Mouse (Mus musculus) MEL (cell line): Measurements from ENCODE around the gene Fdxr. TPM values are rescaled to one million over a fixed set of nuclear protein-coding genes. Genes with fewer than 3 reads are reported as not detected.

Experiments used
- DNase-seq: peaks from one replicate; pipeline ENCODE4 v3.0.0; 2011; ENCODE audit warnings: low read depth, low spot score
- H3K27ac ChIP-seq: 2 replicates; pipeline ENCODE4 v1.5.1; 2012; ENCODE audit warnings: low read depth, mild to moderate bottlenecking, control low read depth, low read length, moderate library complexity; ENCODE audit not compliant: control insufficient read depth
- H3K27me3 ChIP-seq, 2 experiments: fragments of 150-350 bp in 1 of 2; sonication (generic) in 1 of 2; 2 replicates each; pipeline ENCODE4 v1.6.1; 2012; ENCODE audit warnings: low read length in 2 of 2, mild to moderate bottlenecking in 2 of 2, improper control_type of control experiment in 1 of 2, moderate library complexity in 1 of 2; ENCODE audit not compliant: insufficient read depth in 2 of 2, control insufficient read depth in 1 of 2
- H3K36me3 ChIP-seq, 2 experiments: 2 replicates each; pipeline ENCODE4 v1.6.1; 2012 to 2014; ENCODE audit warnings: low read length in 2 of 2, improper control_type of control experiment in 1 of 2, inconsistent platforms in 1 of 2, mild to moderate bottlenecking in 1 of 2; ENCODE audit not compliant: insufficient read depth in 2 of 2, control insufficient read depth in 1 of 2
- H3K4me1 ChIP-seq, 2 experiments: fragments of 150-350 bp in 1 of 2; sonication (generic) in 1 of 2; 2 replicates each; pipeline ENCODE4 v1.6.1; 2012; ENCODE audit warnings: low read length in 2 of 2, improper control_type of control experiment in 1 of 2, mild to moderate bottlenecking in 1 of 2; ENCODE audit not compliant: insufficient read depth in 2 of 2, control insufficient read depth in 1 of 2
- H3K4me3 ChIP-seq, 2 experiments: fragments of 150-350 bp in 1 of 2; sonication (generic) in 1 of 2; 2 replicates each; pipeline ENCODE4 v1.5.1; 2012; ENCODE audit warnings: low read depth in 2 of 2, low read length in 2 of 2, mild to moderate bottlenecking in 2 of 2, moderate library complexity in 2 of 2, control low read depth in 1 of 2, improper control_type of control experiment in 1 of 2; ENCODE audit not compliant: control insufficient read depth in 1 of 2, insufficient read depth in 1 of 2
- H3K79me2 ChIP-seq: 2 replicates; pipeline ENCODE4 v1.6.1; 2012; ENCODE audit warnings: mild to moderate bottlenecking, low read length, moderate library complexity; ENCODE audit not compliant: control insufficient read depth, poor library complexity, insufficient read depth
- H3K9ac ChIP-seq: 2 replicates; pipeline ENCODE4 v1.6.1; 2012; ENCODE audit warnings: low read depth, mild to moderate bottlenecking, control low read depth, low read length, moderate library complexity; ENCODE audit not compliant: control insufficient read depth, poor library complexity, severe bottlenecking
- H3K9me3 ChIP-seq: fragments of 150-350 bp; sonication (generic); replicated peaks from 2 replicates; pipeline ENCODE4 v1.6.1; 2012; ENCODE audit warnings: mild to moderate bottlenecking, low read length, improper control_type of control experiment, moderate library complexity; ENCODE audit not compliant: insufficient read depth
- CHD1 ChIP-seq: IDR thresholded peaks from 2 replicates; pipeline ENCODE4 v1.6.1; 2012; ENCODE audit warnings: low read depth, mild to moderate bottlenecking, inconsistent platforms, low read length, improper control_type of control experiment
- ELF1 ChIP-seq: IDR thresholded peaks from 2 replicates; pipeline ENCODE4 v1.6.1; 2014; ENCODE audit warnings: low read depth, mild to moderate bottlenecking, inconsistent platforms, low read length, improper control_type of control experiment, moderate library complexity
- ETS1 ChIP-seq: IDR thresholded peaks from 2 replicates; pipeline ENCODE4 v1.6.1; 2012; ENCODE audit warnings: low read depth, mild to moderate bottlenecking, inconsistent platforms, low read length, improper control_type of control experiment, moderate library complexity
- GATA1 ChIP-seq: IDR thresholded peaks from 2 replicates; pipeline ENCODE4 v1.6.1; 2011; ENCODE audit warnings: low read depth, low read length, improper control_type of control experiment
- HCFC1 ChIP-seq: IDR thresholded peaks from 2 replicates; pipeline ENCODE4 v1.6.1; 2012; ENCODE audit warnings: low read depth, mild to moderate bottlenecking, inconsistent platforms, low read length, improper control_type of control experiment, moderate library complexity
- MAFK ChIP-seq: IDR thresholded peaks from 2 replicates; pipeline ENCODE4 v1.6.1; 2011; ENCODE audit warnings: low read depth, mild to moderate bottlenecking, low read length, improper control_type of control experiment, borderline replicate concordance
- MEF2A ChIP-seq: IDR thresholded peaks from 2 replicates; pipeline ENCODE4 v1.6.1; 2014; ENCODE audit warnings: low read depth, mild to moderate bottlenecking, inconsistent platforms, low read length, improper control_type of control experiment; ENCODE audit not compliant: poor library complexity, insufficient replicate concordance, severe bottlenecking; ENCODE audit errors: extremely low read depth
- MXI1 ChIP-seq: IDR thresholded peaks from 2 replicates; pipeline ENCODE4 v1.6.1; 2011; ENCODE audit warnings: mild to moderate bottlenecking, low read depth, low read length, improper control_type of control experiment
- MYC ChIP-seq: IDR thresholded peaks from 2 replicates; pipeline ENCODE4 v1.6.1; 2011; ENCODE audit warnings: low read depth, mild to moderate bottlenecking, low read length, improper control_type of control experiment, moderate library complexity
- NELFE ChIP-seq: IDR thresholded peaks from 2 replicates; pipeline ENCODE4 v1.6.1; 2011; ENCODE audit warnings: low read depth, low read length, improper control_type of control experiment
- POLR2A ChIP-seq, 2 experiments: IDR thresholded peaks; 2 replicates each; pipeline ENCODE4 v1.6.1; 2011 to 2012; ENCODE audit warnings: low read length in 2 of 2, mild to moderate bottlenecking in 2 of 2, control low read depth in 1 of 2, improper control_type of control experiment in 1 of 2, low read depth in 1 of 2, moderate library complexity in 1 of 2; ENCODE audit not compliant: control insufficient read depth in 1 of 2, insufficient read depth in 1 of 2, poor library complexity in 1 of 2
- POLR2AphosphoS2 ChIP-seq: IDR thresholded peaks from 2 replicates; pipeline ENCODE4 v1.6.1; 2011; ENCODE audit warnings: low read length, improper control_type of control experiment
- POLR2AphosphoS5 ChIP-seq: IDR thresholded peaks from 2 replicates; pipeline ENCODE4 v1.6.1; 2012; ENCODE audit warnings: low read depth, borderline replicate concordance, mild to moderate bottlenecking, inconsistent platforms, low read length, moderate library complexity, mixed read lengths
- RCOR1 ChIP-seq: IDR thresholded peaks from 2 replicates; pipeline ENCODE4 v1.6.1; 2012; ENCODE audit warnings: low read depth, mild to moderate bottlenecking, inconsistent platforms, low read length, improper control_type of control experiment
- TAL1 ChIP-seq: IDR thresholded peaks from 2 replicates; pipeline ENCODE4 v1.6.1; 2012; ENCODE audit warnings: mild to moderate bottlenecking, inconsistent platforms, low read length, moderate library complexity, mixed read lengths
- TBP ChIP-seq: IDR thresholded peaks from 2 replicates; pipeline ENCODE4 v1.8.0; 2011; ENCODE audit warnings: low read depth, low read length, improper control_type of control experiment
- ZKSCAN1 ChIP-seq: IDR thresholded peaks from 2 replicates; pipeline ENCODE4 v1.6.1; 2012; ENCODE audit warnings: low read depth, mild to moderate bottlenecking, inconsistent platforms, low read length, improper control_type of control experiment, moderate library complexity
- ZNF384 ChIP-seq: IDR thresholded peaks from 2 replicates; pipeline ENCODE4 v1.6.1; 2012; ENCODE audit warnings: low read depth, mild to moderate bottlenecking, inconsistent platforms, low read length, improper control_type of control experiment
- polyA plus RNA-seq, 2 experiments: library from polyadenylated mRNA; stranded (reverse) in 1 of 2; unstranded in 1 of 2; fragments of >175 nt in 1 of 2; fragments of >200 nt in 1 of 2; gene quantifications; 2 replicates each; pipeline versions ENCODE4 v1.2.1 to v1.2.4; 2012; ENCODE audit warnings: low replicate concordance in 2 of 2, low read depth in 1 of 2; ENCODE audit not compliant: insufficient read length in 2 of 2, insufficient read depth in 1 of 2, missing spikeins in 1 of 2
- total RNA-seq: library from RNA; depleted of rRNA; stranded (reverse); fragments of 300-350 nt; gene quantifications from 2 replicates; pipeline ENCODE4 v1.2.3, GENCODE M21; 2012

Fdxr gene
- total and polyA plus RNA-seq, 3 experiments = 32.7 to 37.7 TPM; not detected in 1

- Histone ChIP-seq H3K4me1 (no peaks in the 10 kb centered on the region), H3K4me3 (no peak overlapping the region), H3K79me2 (no peaks in the 10 kb centered on the region), H3K27me3 (no peaks in the 10 kb centered on the region), H3K36me3 (no peaks in the 10 kb centered on the region; a peak in 2 of 4 replicates), H3K27ac (no peak overlapping the region), H3K9ac (no peak overlapping the region), H3K9me3 (no peaks in the 10 kb centered on the region)
- no peak for DNase-seq
- TF ChIP-seq POLR2AphosphoS2 (no peak), POLR2AphosphoS5 (no peak), CHD1 (no peak), GATA1 (no peak), MYC (no peak), HCFC1 (no peak), ETS1 (no peak), TAL1 (no peak), ZKSCAN1 (no peak)
Observed at GRCm38 (mm10) chr11:115243783-115244182, 33.1 kb downstream of the Fdxr start.

GRCm38 (mm10) chr11:115242746-115243145 lies 34.1 kb downstream of the Fdxr start:
- Histone ChIP-seq H3K9me3 (no peaks in the 10 kb centered on the region), H3K27me3 (no peaks in the 10 kb centered on the region), H3K9ac (no peak overlapping the region), H3K4me1 (no peaks in the 10 kb centered on the region), H3K79me2 (no peaks in the 10 kb centered on the region), H3K27ac (no peak overlapping the region), H3K4me3 (no peak overlapping the region), H3K36me3 (no peaks in the 10 kb centered on the region; a peak in 2 of 4 replicates)
- TF ChIP-seq MEF2A (no peak), NELFE (no peak), RCOR1 (no peak), POLR2A (IDR thresholded peaks at IDR 0.05; ENCODE audit: control insufficient read depth in 1 of 2, insufficient read depth in 1 of 2, low read depth in 1 of 2, low read length in 2 of 2, poor library complexity in 1 of 2) (no peak), ZNF384 (no peak), GATA1 (no peak), TBP (no peak), MXI1 (no peak), ELF1 (no peak), TAL1 (no peak), MAFK (no peak)
- DNase-seq = no peak
